Mouse (Mus musculus) kidney, adult 2 months (tissue): ENCODE data around the gene Gnaq. TPM values are rescaled to one million over a fixed set of nuclear protein-coding genes. Genes with fewer than 3 reads are reported as not detected.

ENCODE experiments used
- DNase-seq: peaks from one replicate; pipeline ENCODE4 v3.0.0; 2021
- H3K27ac ChIP-seq: fragments of 200-500 bp; 2 replicates; pipeline ENCODE4 v1.5.1; 2012; ENCODE audit warnings: low read depth, low read length, control low read depth, inconsistent platforms; ENCODE audit not compliant: insufficient read depth
- H3K27me3 ChIP-seq: fragments of 200-500 bp; replicated peaks from 2 replicates; pipeline ENCODE4 v1.6.1; 2012; ENCODE audit warnings: mild to moderate bottlenecking, moderate library complexity, low read length, inconsistent platforms; ENCODE audit not compliant: control insufficient read depth, insufficient read depth
- H3K36me3 ChIP-seq: fragments of 200-500 bp; 2 replicates; pipeline ENCODE4 v1.6.1; 2012; ENCODE audit warnings: mild to moderate bottlenecking, moderate library complexity, low read length, inconsistent platforms; ENCODE audit not compliant: control insufficient read depth, insufficient read depth
- H3K4me1 ChIP-seq: fragments of 200-500 bp; 2 replicates; pipeline ENCODE4 v1.6.1; 2011; ENCODE audit warnings: low read length; ENCODE audit not compliant: control insufficient read depth, insufficient read depth
- H3K4me3 ChIP-seq: fragments of 200-500 bp; 2 replicates; pipeline ENCODE4 v1.5.1; 2011; ENCODE audit warnings: mild to moderate bottlenecking, low read depth, low read length, control low read depth; ENCODE audit not compliant: insufficient read depth
- CTCF ChIP-seq: fragments of 200-500 bp; conservative IDR thresholded peaks from 2 replicates; pipeline ENCODE4 v1.5.1; 2011; ENCODE audit warnings: low read depth, mild to moderate bottlenecking, control low read depth, low read length, moderate library complexity, mixed read lengths; ENCODE audit not compliant: insufficient read depth, insufficient read length
- POLR2A ChIP-seq: fragments of 200-500 bp; IDR thresholded peaks from one replicate; pipeline ENCODE4 v1.6.1; 2011; ENCODE audit warnings: low read depth, low read length, control low read depth
- WGBS: fragments of 180-500 bp; shearing (Covaris S2); methylation state at CpG from one replicate; pipeline ENCODE4 v1.1.7; 2018; 5-methylcytosine and 5-hydroxymethylcytosine counted together
- polyA plus RNA-seq: library from polyadenylated mRNA; depleted of rRNA; stranded (reverse); fragments of >200 nt; gene quantifications from 2 replicates; pipeline ENCODE4 v1.2.3, GENCODE M21; 2012

Gnaq gene
- polyA plus RNA-seq, 1 experiment = 15.6 TPM

DNA sequence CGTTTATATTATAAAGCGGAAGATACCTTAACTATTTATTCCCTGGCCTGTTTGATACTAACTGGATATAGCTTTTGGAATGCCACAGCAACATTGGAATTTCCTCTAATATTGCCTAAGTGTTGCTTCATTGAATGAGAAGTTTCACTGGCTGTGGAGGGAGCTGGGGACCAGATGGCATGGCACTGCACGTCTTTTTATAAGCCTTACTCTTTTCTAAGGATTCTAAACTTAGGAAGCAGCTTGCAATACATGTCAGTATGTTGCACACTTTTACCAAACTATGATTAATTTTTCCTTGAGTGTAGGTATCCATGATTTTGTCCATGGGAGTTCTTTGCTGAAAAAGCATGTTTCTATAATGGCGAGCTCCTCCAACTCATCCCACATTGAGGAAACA is 87.3 kb downstream of the Gnaq start:
- TF ChIP-seq CTCF = no peak
- TF ChIP-seq POLR2A = no peak
- no peak overlapping the region for H3K27ac ChIP-seq

GRCm38 (mm10) chr19:16222526-16222925 is 89.9 kb downstream of the Gnaq start:
- peak overlapping the region; percentile 71 for H3K27ac ChIP-seq
- DNase-seq = peak; percentile 73
- TF ChIP-seq CTCF (no peak), POLR2A (no peak)

More for the DNA sequence above, 87.3 kb downstream of the Gnaq start:
- H3K27me3 ChIP-seq = no peaks in the 10 kb centered on the region
- H3K36me3 ChIP-seq = peaks cover 1% of the 10 kb centered on the region; the same call in 1 of the 2 replicates
- no peak for DNase-seq
- H3K4me3 ChIP-seq = no peak overlapping the region
- whole genome bisulfite sequencing = 76% methylated on average over 4 of the region's 4 CpGs
- peaks cover 6% of the 10 kb centered on the region; the same call in 1 of the 2 replicates for H3K4me1 ChIP-seq

DNA sequence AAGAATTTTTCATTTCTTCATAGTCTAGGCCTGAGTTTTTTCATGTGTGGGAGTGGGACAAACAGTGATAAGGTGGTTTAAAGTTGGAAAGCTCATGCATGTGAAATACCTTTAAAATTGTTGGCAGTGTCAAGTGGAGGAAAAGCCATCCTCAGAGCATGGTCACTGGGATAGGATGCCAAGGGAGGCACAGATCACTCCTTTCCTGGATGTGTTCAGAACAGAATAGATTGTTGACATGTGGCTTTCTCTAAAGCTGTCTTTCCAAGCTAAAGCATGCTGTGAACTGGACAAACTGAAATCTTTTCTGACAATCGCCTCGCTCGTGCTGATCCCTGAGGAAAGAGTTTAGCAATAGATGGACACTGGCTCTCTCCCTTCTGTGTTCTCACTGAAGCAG is 90.5 kb downstream of the Gnaq start:
- DNase-seq = no peak
- Histone ChIP-seq H3K27ac (no peak overlapping the region), H3K36me3 (peaks cover 1% of the 10 kb centered on the region; the same call in 1 of the 2 replicates), H3K4me1 (peaks cover 6% of the 10 kb centered on the region; the same call in 1 of the 2 replicates), H3K4me3 (no peak overlapping the region), H3K27me3 (no peaks in the 10 kb centered on the region)
- no peak for TF ChIP-seq POLR2A
- WGBS = 92% methylated on average over 3 of the region's 3 CpGs

More at GRCm38 (mm10) chr19:16222526-16222925, 89.9 kb downstream of the Gnaq start:
- no peaks in the 10 kb centered on the region for H3K27me3 ChIP-seq
- H3K36me3 ChIP-seq = peaks cover 1% of the 10 kb centered on the region; the same call in 1 of the 2 replicates
- H3K4me3 ChIP-seq = no peak overlapping the region
- WGBS = 69% methylated on average over 3 of the region's 3 CpGs
- peaks cover 6% of the 10 kb centered on the region; the same call in 1 of the 2 replicates for H3K4me1 ChIP-seq

GRCm38 (mm10) chr19:16224831-16225230 is 92.2 kb downstream of the Gnaq start:
- no peak overlapping the region for H3K27ac ChIP-seq
- WGBS = 31% methylated on average over 2 of the region's 2 CpGs
- no peaks in the 10 kb centered on the region for H3K27me3 ChIP-seq
- no peaks in the 10 kb centered on the region; the same call in 1 of the 2 replicates for H3K36me3 ChIP-seq
- TF ChIP-seq POLR2A (no peak), CTCF (no peak)
- no peak overlapping the region for H3K4me3 ChIP-seq
- DNase-seq = peak; percentile 61
- H3K4me1 ChIP-seq = peaks cover 6% of the 10 kb centered on the region; the same call in 1 of the 2 replicates

- TF ChIP-seq POLR2A = no peak
- TF ChIP-seq CTCF = no peak
- WGBS = 67% methylated on average over 1 of the region's 1 CpGs
- no peaks in the 10 kb centered on the region for H3K36me3 ChIP-seq
Observed at GRCm38 (mm10) chr19:16231584-16231983, 99.0 kb downstream of the Gnaq start.

GRCm38 (mm10) chr19:16235594-16235993 is 103.0 kb downstream of the Gnaq start:
- Histone ChIP-seq H3K36me3 (no peaks in the 10 kb centered on the region), H3K27me3 (no peaks in the 10 kb centered on the region), H3K4me3 (no peak overlapping the region), H3K27ac (no peak overlapping the region), H3K4me1 (peaks cover 17% of the 10 kb centered on the region)
- WGBS = 38% methylated on average over 8 of the region's 8 CpGs
- TF ChIP-seq CTCF (no peak), POLR2A (no peak)
- DNase-seq = peak; percentile 12

More at GRCm38 (mm10) chr19:16231584-16231983, 99.0 kb downstream of the Gnaq start:
- Histone ChIP-seq H3K4me3 (no peak overlapping the region), H3K27ac (no peak overlapping the region), H3K4me1 (peaks cover 8% of the 10 kb centered on the region), H3K27me3 (no peaks in the 10 kb centered on the region)
- no peak for DNase-seq

- Histone ChIP-seq H3K4me3 (no peak overlapping the region), H3K36me3 (no peaks in the 10 kb centered on the region), H3K4me1 (peaks cover 15% of the 10 kb centered on the region), H3K27ac (no peak overlapping the region), H3K27me3 (no peaks in the 10 kb centered on the region)
- WGBS = 100% methylated on average over 1 of the region's 1 CpGs
- DNase-seq = no peak
- TF ChIP-seq CTCF (no peak), POLR2A (no peak)
Observed at GRCm38 (mm10) chr19:16237034-16237433, 104.4 kb downstream of the Gnaq start.

DNA sequence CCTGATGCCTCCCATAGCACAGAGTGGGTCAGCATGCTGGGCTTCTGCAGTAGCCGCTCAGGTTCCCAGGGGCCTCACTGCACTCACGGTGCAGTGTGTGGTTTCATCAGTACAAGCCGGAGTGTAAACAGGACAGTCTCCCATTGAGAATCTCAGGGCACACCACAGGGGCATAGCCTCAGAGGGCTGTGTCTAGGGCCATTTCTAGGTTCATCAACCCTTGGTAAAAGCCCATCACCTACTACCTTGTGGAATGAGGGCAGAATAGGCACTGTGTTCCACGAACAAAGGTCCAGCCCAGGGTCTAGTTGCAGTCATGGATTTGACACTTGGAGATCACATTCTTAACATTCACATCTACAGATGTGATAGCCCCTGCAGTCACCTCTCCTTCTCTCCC is 105.4 kb downstream of the Gnaq start:
- Histone ChIP-seq H3K36me3 (no peaks in the 10 kb centered on the region), H3K27ac (no peak overlapping the region), H3K27me3 (no peaks in the 10 kb centered on the region), H3K4me3 (no peak overlapping the region), H3K4me1 (peaks cover 15% of the 10 kb centered on the region)
- 77% methylated on average over 4 of the region's 4 CpGs for WGBS
- TF ChIP-seq CTCF (no peak), POLR2A (no peak)
- DNase-seq = no peak
